Mouse (Mus musculus): ENCODE data around the gene Olfr874. TPM values are rescaled to one million over a fixed set of nuclear protein-coding genes. Genes with fewer than 3 reads are reported as not detected.
"Not testable (repeated sequence)": the region's sequence is repeated elsewhere in the genome, so short reads cannot be mapped to it uniquely, and the experiment has no call there.

Olfr874 gene
- total RNA-seq (2021): not detected

GRCm38 (mm10) chr9:37744806-37745205 lies at the start of gene Olfr874:
Gene Olfr874 (plus strand): TSS chr9:37745106.
- intact Hi-C loops (cut with DNase I): loop anchor here (5.0 kb wide), 1 partner anchor 708 kb away; no protein-coding TSS in a partner anchor
- no peak for DNase-seq

GRCm38 (mm10) chr9:37716150-37716549 lies 28.8 kb upstream of the Olfr874 start, which contains the start of gene Olfr160:
Gene Olfr160 (minus strand): TSS chr9:37716250.
- intact Hi-C loops (cut with DNase I): no loop called here
- DNase-seq: no peak

- intact Hi-C loops (cut with DNase I): no loop called here
- no peak for DNase-seq
Measured at GRCm38 (mm10) chr9:37734310-37734709, 10.6 kb upstream of the Olfr874 start.

- no peak for DNase-seq
- intact Hi-C loops (cut with DNase I): no loop called here
Measured at GRCm38 (mm10) chr9:37750319-37751075, 5.6 kb downstream of the Olfr874 start.

GRCm38 (mm10) chr9:37751467-37751866 lies 6.6 kb downstream of the Olfr874 start:
- no peak for DNase-seq
- intact Hi-C loops (cut with DNase I): no loop called here

- DNase-seq: no peak
- intact Hi-C loops (cut with DNase I): no loop called here
Measured at GRCm38 (mm10) chr9:37752006-37752405, 7.1 kb downstream of the Olfr874 start.

GRCm38 (mm10) chr9:37761728-37762127 lies 16.8 kb downstream of the Olfr874 start:
- intact Hi-C loops (cut with DNase I): loop anchor here (10.0 kb wide), 1 partner anchor 173 kb away; no protein-coding TSS in a partner anchor
- DNase-seq: no peak

GRCm38 (mm10) chr9:37762541-37762940 lies 17.6 kb downstream of the Olfr874 start:
- DNase-seq: no peak
- intact Hi-C loops (cut with DNase I): loop anchor here (10.0 kb wide), 1 partner anchor 172 kb away; no protein-coding TSS in a partner anchor

GRCm38 (mm10) chr9:37770661-37771060 lies 25.8 kb downstream of the Olfr874 start:
- intact Hi-C loops (cut with DNase I): no loop called here
- DNase-seq: no peak

GRCm38 (mm10) chr9:37771759-37772158 lies 26.9 kb downstream of the Olfr874 start, which contains the start of gene Olfr875:
Gene Olfr875 (plus strand): TSS chr9:37771857.
- DNase-seq: no peak
- intact Hi-C loops (cut with DNase I): no loop called here

- intact Hi-C loops (cut with DNase I): no loop called here
- DNase-seq: peak; percentile 3 to 4
Measured at GRCm38 (mm10) chr9:37782766-37783260, 37.9 kb downstream of the Olfr874 start.

- intact Hi-C loops (cut with DNase I); DNase-seq: not testable (repeated sequence)
Measured at GRCm38 (mm10) chr9:37783394-37784387, 38.8 kb downstream of the Olfr874 start.

- DNase-seq: no peak
- intact Hi-C loops (cut with DNase I): no loop called here
Measured at GRCm38 (mm10) chr9:37786411-37786810, 41.5 kb downstream of the Olfr874 start.

Other genes starting within 250 kb of the Olfr874 start
- gene Esam, start 217.0 kb upstream of the Olfr874 start, total RNA-seq (2021): 10 to 100 TPM; 66.9 to 79.2 TPM
- gene Vsig2, start 205.9 kb upstream of the Olfr874 start, total RNA-seq (2021): 1 to 10 TPM; 4.0 to 4.7 TPM
- 1 to 10 TPM; 4.5 to 6.1 TPM for gene Nrgn, start 192.2 kb upstream of the Olfr874 start, total RNA-seq (2021)
- 1 to 10 TPM; 9.6 to 9.7 TPM for gene Siae, start 189.4 kb upstream of the Olfr874 start, total RNA-seq (2021)
- gene Spa17, start 131.4 kb upstream of the Olfr874 start, total RNA-seq (2021): 1 to 10 TPM; 2.6 to 2.7 TPM
- gene Tbrg1, start 87.8 kb upstream of the Olfr874 start, total RNA-seq (2021): 10 to 100 TPM; 35.2 to 37.8 TPM
- not detected for gene Panx3, start 75.9 kb upstream of the Olfr874 start, total RNA-seq (2021)
- gene Olfr160, start 28.9 kb upstream of the Olfr874 start, total RNA-seq (2021): not detected
- not detected for gene Olfr875, start 26.8 kb downstream of the Olfr874 start, total RNA-seq (2021)
- not detected for gene Olfr876, start 57.9 kb downstream of the Olfr874 start, total RNA-seq (2021)
- not detected for gene Olfr877, start 109.2 kb downstream of the Olfr874 start, total RNA-seq (2021)
- not detected for gene Olfr145, start 151.6 kb downstream of the Olfr874 start, total RNA-seq (2021)
- gene Olfr878, start 172.7 kb downstream of the Olfr874 start, total RNA-seq (2021): not detected
- gene Olfr881, start 246.7 kb downstream of the Olfr874 start, total RNA-seq (2021): not detected